17 mouse cellular contexts compared by ENCODE assay signal in the genomic region with DNA sequence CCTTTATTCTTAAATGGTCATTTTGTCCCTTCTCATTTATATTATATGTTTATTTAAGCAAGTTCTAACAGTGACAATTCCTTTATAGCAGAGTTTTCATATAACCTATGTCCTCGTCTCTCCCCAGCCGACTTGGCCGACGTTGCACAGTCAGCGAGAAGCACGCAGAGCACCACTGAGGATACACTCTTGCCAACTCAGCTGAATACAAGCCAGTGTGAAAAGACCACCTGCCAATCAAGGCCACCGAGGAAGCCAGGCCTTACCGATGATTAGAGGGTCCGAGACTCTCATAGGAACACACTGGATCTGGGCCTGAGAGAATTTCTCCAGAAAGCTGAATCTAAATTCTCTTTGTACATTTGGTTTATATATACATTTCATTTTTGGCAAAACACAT.
DNase-seq lines count a peak whose midpoint lies in the region; ATAC-seq and TF ChIP-seq lines count a peak whose summit lies in the region.
"Had no signal": no experiment of that assay in that cellular context is flagged by ENCODE, and none has a peak within 500 bp of the region (broad histone marks: within the 10 kb centered on the region; RNA-seq: fewer than 3 reads in every experiment).

No protein-coding gene starts in this region.

- DNase-seq in gastrocnemius, adult 2 months = no peak
- no peak for DNase-seq in gastrocnemius, postnatal 25 days
- no peak for DNase-seq in limb, embryonic 10.5 days (ENCODE audit: low spot score)
- DNase-seq in brain, embryonic 14.5 days (ENCODE audit: low read depth) = peak; percentile 82
- DNase-seq in forebrain, postnatal 0 days = peak; percentile 48
- DNase-seq in spleen, adult 12 weeks (ENCODE audit: low spot score) = no peak
- no peak for DNase-seq in yolk sac, embryonic 10.5 days (ENCODE audit: low spot score)
- DNase-seq: adrenal gland, postnatal 14 days; cerebellum, postnatal 36 days; kidney, postnatal 10 days; layer of hippocampus, adult 9-11 months; right cerebral cortex, postnatal 14 days; thymus, postnatal 25 days had no signal

- intact Hi-C loops in gastrocnemius, adult 2 months (cut with DNase I) = no loop called here

- no peak overlapping the region for H3K9ac ChIP-seq in limb, embryonic 15.5 days
- H3K9ac ChIP-seq in forebrain, postnatal 0 days = no peak overlapping the region
- H3K9ac ChIP-seq: embryonic facial prominence, embryonic 12.5 days; liver, embryonic 14.5 days had no signal

- 57% methylated on average over 9 of the region's 9 CpGs for WGBS in limb, embryonic 15.5 days
- 93% methylated on average over 9 of the region's 9 CpGs for WGBS in limb, embryonic 10.5 days
- whole genome bisulfite sequencing in forebrain, postnatal 0 days = 21% methylated on average over 9 of the region's 9 CpGs

- peaks cover 34% of the 10 kb centered on the region for H3K4me1 ChIP-seq in limb, embryonic 15.5 days
- H3K4me1 ChIP-seq in limb, embryonic 10.5 days = peaks cover 21% of the 10 kb centered on the region
- no peaks in the 10 kb centered on the region; the same call in 1 of the 2 replicates for H3K4me1 ChIP-seq in forebrain, postnatal 0 days (ENCODE audit: insufficient read depth)

- ATAC-seq in limb, embryonic 15.5 days (ENCODE audit: insufficient number of reproducible peaks, low FRiP score, low TSS enrichment, low read depth) = no peak
- peak; percentile 47; the same call in 1 of the 2 replicates for ATAC-seq in forebrain, postnatal 0 days

- H3K27ac ChIP-seq in gastrocnemius, adult 2 months = peak overlapping the region; percentile 88; the same call in 1 of the 2 replicates
- H3K27ac ChIP-seq in limb, embryonic 15.5 days = peak overlapping the region; percentile 30; the same call in 1 of the 2 replicates
- H3K27ac ChIP-seq in limb, embryonic 10.5 days = no peak overlapping the region
- H3K27ac ChIP-seq in forebrain, postnatal 0 days (ENCODE audit: low read depth, low read length) = no peak overlapping the region
- H3K27ac ChIP-seq: embryonic facial prominence, embryonic 12.5 days; liver, embryonic 14.5 days had no signal

- TF ChIP-seq CTCF in gastrocnemius, adult 2 months (IDR thresholded peaks at IDR 0.05) = no peak
- TF ChIP-seq CTCF in brain, embryonic 14.5 days (IDR thresholded peaks at IDR 0.05; ENCODE audit: borderline replicate concordance, extremely low read depth, insufficient read depth, insufficient read length) = no peak
- no peak for TF ChIP-seq CTCF in forebrain, postnatal 0 days (IDR thresholded peaks at IDR 0.05; ENCODE audit: low read depth)

- no peaks in the 10 kb centered on the region for H3K36me3 ChIP-seq in limb, embryonic 15.5 days
- H3K36me3 ChIP-seq in limb, embryonic 10.5 days = no peaks in the 10 kb centered on the region
- H3K36me3 ChIP-seq in forebrain, postnatal 0 days (ENCODE audit: insufficient read depth) = peaks cover 1% of the 10 kb centered on the region; the same call in 1 of the 2 replicates
- H3K36me3 ChIP-seq: embryonic facial prominence, embryonic 12.5 days; G1E had no signal

- no peak for TF ChIP-seq POLR2A in brain, embryonic 14.5 days (IDR thresholded peaks at IDR 0.05; ENCODE audit: borderline replicate concordance, extremely low read depth, insufficient read depth, insufficient read length, poor library complexity, severe bottlenecking)

- H3K9me3 ChIP-seq in limb, embryonic 15.5 days = no peaks in the 10 kb centered on the region
- no peaks in the 10 kb centered on the region for H3K9me3 ChIP-seq in limb, embryonic 10.5 days (replicated peaks)
- H3K9me3 ChIP-seq in forebrain, postnatal 0 days (ENCODE audit: low read length) = no peaks in the 10 kb centered on the region
- H3K9me3 ChIP-seq: embryonic facial prominence, embryonic 12.5 days; G1E had no signal

- H3K4me3 ChIP-seq in gastrocnemius, adult 2 months = no peak overlapping the region
- no peak overlapping the region for H3K4me3 ChIP-seq in limb, embryonic 15.5 days
- no peak overlapping the region for H3K4me3 ChIP-seq in limb, embryonic 10.5 days
- no peak overlapping the region for H3K4me3 ChIP-seq in forebrain, postnatal 0 days (ENCODE audit: low read depth, low read length)
- H3K4me3 ChIP-seq: embryonic facial prominence, embryonic 12.5 days had no signal

- H3K4me2 ChIP-seq in limb, embryonic 15.5 days = no peak overlapping the region
- no peak overlapping the region for H3K4me2 ChIP-seq in forebrain, postnatal 0 days (ENCODE audit: low read depth)
- H3K4me2 ChIP-seq: embryonic facial prominence, embryonic 12.5 days had no signal

- no peaks in the 10 kb centered on the region for H3K27me3 ChIP-seq in limb, embryonic 15.5 days
- no peaks in the 10 kb centered on the region for H3K27me3 ChIP-seq in limb, embryonic 10.5 days (ENCODE audit: low read depth, poor library complexity, severe bottlenecking)
- no peaks in the 10 kb centered on the region for H3K27me3 ChIP-seq in forebrain, postnatal 0 days (ENCODE audit: insufficient read depth, low read length)
- H3K27me3 ChIP-seq: embryonic facial prominence, embryonic 12.5 days had no signal

Comparison
In these comparisons a context has a peak if more than half of its experiments do, and no peak if none do; other contexts are left out.
1. H3K27ac ChIP-seq: peak in gastrocnemius, adult 2 months (single experiment) and limb, embryonic 15.5 days (single experiment); none in limb, embryonic 10.5 days (single experiment) and forebrain, postnatal 0 days (single experiment).
2. DNase-seq: peak in brain, embryonic 14.5 days (single experiment) and forebrain, postnatal 0 days (single experiment); none in gastrocnemius, adult 2 months (single experiment), gastrocnemius, postnatal 25 days (single experiment), limb, embryonic 10.5 days (single experiment), spleen, adult 12 weeks (single experiment) and yolk sac, embryonic 10.5 days (single experiment).